In genomic region chr6:21684252-21684651, GRCm38 (mm10) we compare ENCODE assay signal across 14 mouse cellular contexts.
DNase-seq lines count a peak whose midpoint lies in the region; ATAC-seq and TF ChIP-seq lines count a peak whose summit lies in the region.
"Had no signal": no experiment of that assay in that cellular context is flagged by ENCODE, and none has a peak within 500 bp of the region (broad histone marks: within the 10 kb centered on the region; RNA-seq: fewer than 3 reads in every experiment).

No protein-coding gene starts in this region.

- H3K9ac ChIP-seq in kidney, postnatal 0 days (ENCODE audit: low read depth, low read length): no peak overlapping the region
- H3K9ac ChIP-seq: embryonic facial prominence, embryonic 15.5 days; hindbrain, embryonic 15.5 days; liver, embryonic 15.5 days; neural tube, embryonic 13.5 days had no signal

- H3K27ac ChIP-seq in kidney, postnatal 0 days: no peak overlapping the region
- H3K27ac ChIP-seq: embryonic facial prominence, embryonic 15.5 days; hindbrain, embryonic 15.5 days; liver, embryonic 15.5 days; neural tube, embryonic 13.5 days had no signal

- no peaks in the 10 kb centered on the region for H3K9me3 ChIP-seq in kidney, postnatal 0 days (replicated peaks; ENCODE audit: low read length)
- H3K9me3 ChIP-seq: embryonic facial prominence, embryonic 15.5 days; G1E; hindbrain, embryonic 15.5 days; liver, embryonic 15.5 days; megakaryocyte, embryonic 14.5 days; neural tube, embryonic 13.5 days had no signal

- no peaks in the 10 kb centered on the region for H3K36me3 ChIP-seq in kidney, postnatal 0 days (ENCODE audit: insufficient read depth, low read length)
- H3K36me3 ChIP-seq: embryonic facial prominence, embryonic 15.5 days; G1E; hindbrain, embryonic 15.5 days; liver, embryonic 15.5 days; neural tube, embryonic 13.5 days had no signal

- intact Hi-C loops in heart, postnatal 14 days (cut with DNase I): no loop called here

- 30% methylated on average over 6 of the region's 6 CpGs for WGBS in kidney, postnatal 0 days

- peak; percentile 21 for DNase-seq in kidney, postnatal 0 days (ENCODE audit: low spot score)
- no peak for DNase-seq in kidney, adult 9 months
- DNase-seq in brain, adult 2 months (ENCODE audit: low read depth, low spot score): peak; percentile 89
- peak; percentile 68 for DNase-seq in cerebellum, adult 11 months
- DNase-seq in heart, postnatal 14 days: peak; percentile 8 to 9
- no peak for DNase-seq in frontal cortex, postnatal 14 days (ENCODE audit: low spot score in 2 of 2)
- no peak for DNase-seq in thymus, postnatal 25 days
- DNase-seq: layer of hippocampus, postnatal 36 days had no signal

- TF ChIP-seq CTCF in kidney, postnatal 0 days (IDR thresholded peaks at IDR 0.05; ENCODE audit: low read depth): no peak

- H3K4me3 ChIP-seq in kidney, postnatal 0 days (replicated peaks; ENCODE audit: low read depth, low read length): no peak overlapping the region
- H3K4me3 ChIP-seq: embryonic facial prominence, embryonic 15.5 days; hindbrain, embryonic 15.5 days; liver, embryonic 15.5 days; megakaryocyte, embryonic 14.5 days; neural tube, embryonic 13.5 days had no signal

- 0 out of 2 replicates have a peak, but pooled peaks have one; percentile 29 for ATAC-seq in kidney, postnatal 0 days (replicated peaks; ENCODE audit: low FRiP score, low read depth)

- no peak overlapping the region for H3K4me2 ChIP-seq in kidney, postnatal 0 days (ENCODE audit: low read length)
- H3K4me2 ChIP-seq: embryonic facial prominence, embryonic 15.5 days; hindbrain, embryonic 15.5 days; liver, embryonic 15.5 days; neural tube, embryonic 13.5 days had no signal

- no peaks in the 10 kb centered on the region for H3K4me1 ChIP-seq in kidney, postnatal 0 days (replicated peaks; ENCODE audit: insufficient read depth, low read length)
- H3K4me1 ChIP-seq: embryonic facial prominence, embryonic 15.5 days; liver, embryonic 15.5 days; megakaryocyte, embryonic 14.5 days had no signal

- no peaks in the 10 kb centered on the region for H3K27me3 ChIP-seq in kidney, postnatal 0 days (ENCODE audit: insufficient read depth, low read length)
- H3K27me3 ChIP-seq: embryonic facial prominence, embryonic 15.5 days; hindbrain, embryonic 15.5 days; liver, embryonic 15.5 days; megakaryocyte, embryonic 14.5 days; neural tube, embryonic 13.5 days had no signal

Comparison
In these comparisons a context has a peak if more than half of its experiments do, and no peak if none do; other contexts are left out.
1. DNase-seq: peak in kidney, postnatal 0 days (single experiment), brain, adult 2 months (single experiment), cerebellum, adult 11 months (single experiment) and heart, postnatal 14 days (2 of 2); none in kidney, adult 9 months (single experiment), frontal cortex, postnatal 14 days (0 of 2) and thymus, postnatal 25 days (single experiment).